Mouse (Mus musculus) kidney, postnatal 4 days (tissue): ENCODE data around the gene Fam19a3.
"Not testable (repeated sequence)": the region's sequence is repeated elsewhere in the genome, so short reads cannot be mapped to it uniquely, and the experiment has no call there.

Source experiments
- DNase-seq, 2 experiments: peaks; one replicate each; pipeline ENCODE4 v3.0.0; 2021; ENCODE audit warnings: mixed read lengths in 2 of 2

Fam19a3 gene

GRCm38 (mm10) chr3:104781471-104781903 lies at the start of gene Fam19a3:
Fam19a3 (minus strand) TSS chr3:104781840.
- peak; percentile 44 to 56 for DNase-seq

GRCm38 (mm10) chr3:104822413-104822812 lies 40.8 kb upstream of the Fam19a3 start:
- no peak for DNase-seq

- no peak for DNase-seq
Observed at GRCm38 (mm10) chr3:104820426-104820825, 38.8 kb upstream of the Fam19a3 start.

- DNase-seq = no peak
Observed at GRCm38 (mm10) chr3:104818749-104819134, 37.1 kb upstream of the Fam19a3 start.

- peak; percentile 86 to 91 for DNase-seq
Observed at GRCm38 (mm10) chr3:104817991-104818748, 36.5 kb upstream of the Fam19a3 start, which contains the start of gene Mov10. Mov10 (minus strand) TSS chr3:104818563.

- peak; percentile 74 to 84 for DNase-seq
Observed at GRCm38 (mm10) chr3:104817481-104817990, 35.9 kb upstream of the Fam19a3 start.

GRCm38 (mm10) chr3:104816130-104816529 lies 34.5 kb upstream of the Fam19a3 start:
- peak in 1 of 2 experiments; percentile 27 for DNase-seq

- DNase-seq = no peak
Observed at GRCm38 (mm10) chr3:104815346-104815745, 33.7 kb upstream of the Fam19a3 start.

- no peak for DNase-seq
Observed at GRCm38 (mm10) chr3:104814746-104815145, 33.1 kb upstream of the Fam19a3 start.

GRCm38 (mm10) chr3:104813227-104813626 lies 31.6 kb upstream of the Fam19a3 start:
- DNase-seq = not testable (repeated sequence)

- no peak for DNase-seq
Observed at GRCm38 (mm10) chr3:104812254-104812653, 30.6 kb upstream of the Fam19a3 start.

GRCm38 (mm10) chr3:104811752-104812151 lies 30.1 kb upstream of the Fam19a3 start:
- no peak for DNase-seq

GRCm38 (mm10) chr3:104805539-104805938 lies 23.9 kb upstream of the Fam19a3 start:
- no peak for DNase-seq

- no peak for DNase-seq
Observed at GRCm38 (mm10) chr3:104804312-104804711, 22.7 kb upstream of the Fam19a3 start.

- DNase-seq = no peak
Observed at GRCm38 (mm10) chr3:104801481-104801880, 19.8 kb upstream of the Fam19a3 start.

- no peak for DNase-seq
Observed at GRCm38 (mm10) chr3:104800681-104801080, 19.0 kb upstream of the Fam19a3 start.

GRCm38 (mm10) chr3:104796430-104797082 lies 14.9 kb upstream of the Fam19a3 start:
- DNase-seq = peak; percentile 48 to 62

GRCm38 (mm10) chr3:104795661-104796340 lies 14.2 kb upstream of the Fam19a3 start:
- DNase-seq = no peak

GRCm38 (mm10) chr3:104794953-104795470 lies 13.4 kb upstream of the Fam19a3 start:
- no peak for DNase-seq

GRCm38 (mm10) chr3:104793871-104794828 lies 12.5 kb upstream of the Fam19a3 start:
- DNase-seq = peak; percentile 99

GRCm38 (mm10) chr3:104792360-104793270 lies 11.0 kb upstream of the Fam19a3 start:
- DNase-seq = no peak
